Mouse (Mus musculus): ENCODE data around the gene Esyt1. TPM values are rescaled to one million over a fixed set of nuclear protein-coding genes. Genes with fewer than 3 reads are reported as not detected.
A peak's percentile ranks its signal among the peaks of the same experiment; 100 is the strongest.

Gene Esyt1
- total and polyA plus RNA-seq, 3 experiments, result 20.2 to 48.0 (median 38.2) TPM

DNA sequence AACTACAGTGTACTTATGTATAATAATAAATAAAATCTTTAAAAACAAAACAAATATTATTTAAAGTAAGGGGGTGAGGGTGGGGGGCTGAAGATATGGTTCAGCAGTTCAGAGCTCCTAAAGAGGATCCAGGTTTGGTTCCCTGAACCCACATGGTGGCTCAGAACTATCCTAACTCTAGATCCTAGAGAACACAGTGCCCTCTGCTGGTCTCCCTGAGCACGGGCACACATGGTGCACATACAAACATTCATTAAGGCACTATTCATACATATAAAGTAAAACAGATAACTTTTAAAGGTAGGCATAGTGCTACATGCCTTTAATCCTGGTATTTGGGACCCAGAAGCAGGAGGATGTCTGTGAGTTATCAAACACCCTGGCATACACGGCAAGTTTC lies 49.4 kb upstream of the Esyt1 start:
- TF ChIP-seq CTCF (conservative IDR thresholded peaks at IDR 0.05 in 1 of 2, IDR thresholded peaks at IDR 0.05 in 1 of 2; ENCODE audit: low read depth in 2 of 2, low read length in 2 of 2) (peak; percentile 28 to 59; a peak in 3 of 4 replicates), KAT2A (IDR thresholded peaks at IDR 0.05; ENCODE audit: insufficient replicate concordance, low read length) (no peak), UBTF (IDR thresholded peaks at IDR 0.05; ENCODE audit: low read depth, low read length) (no peak), ZMIZ1 (IDR thresholded peaks at IDR 0.05; ENCODE audit: low read depth, low read length) (no peak), MAX (IDR thresholded peaks at IDR 0.05; ENCODE audit: low read length) (no peak), BHLHE40 (IDR thresholded peaks at IDR 0.05; ENCODE audit: low read depth, low read length) (no peak), SMC3 (IDR thresholded peaks at IDR 0.05; ENCODE audit: low read depth, low read length) (peak; percentile 23; the same call in 1 of the 2 replicates), ZNF384 (IDR thresholded peaks at IDR 0.05; ENCODE audit: low read depth, low read length) (no peak)
- Histone ChIP-seq H3K4me2 (ENCODE audit: insufficient read depth, low read depth, poor library complexity, severe bottlenecking) (no peak overlapping the region), H3K9me3 (replicated peaks; ENCODE audit: low read length) (no peaks in the 10 kb centered on the region), H3K36me3 (replicated peaks in 1 of 2; ENCODE audit: control insufficient read depth in 1 of 2, insufficient read depth in 1 of 2, low read length in 1 of 2) (peaks cover 43 to 64% of the 10 kb centered on the region in 2 experiments), H3K4me1 (ENCODE audit: control insufficient read depth in 1 of 2, insufficient read depth in 2 of 2) (peaks cover 7 to 12% of the 10 kb centered on the region in 2 experiments), H3K79me2 (replicated peaks; ENCODE audit: control insufficient read depth, extremely low read depth, insufficient read depth, poor library complexity, severe bottlenecking) (no peaks in the 10 kb centered on the region), H3K9ac (ENCODE audit: insufficient read depth, low read depth) (no peak overlapping the region), H3K27me3 (replicated peaks) (no peaks in the 10 kb centered on the region), H3K4me3 (replicated peaks in 1 of 3; ENCODE audit: low read depth in 2 of 3, low read length in 2 of 3, poor library complexity in 1 of 3) (no peak overlapping the region), H3K27ac (ENCODE audit: insufficient read depth, low read depth) (no peak overlapping the region)
- dilution Hi-C loops (cut with MboI; ENCODE audit: extremely low pct_ligation_motif_present, extremely low pct_unique_long_range_greater_than_20kb, low sequenced_read_pairs) (no loop called here), in situ Hi-C loops (cut with MboI; ENCODE audit: low pct_ligation_motif_present, low pct_unique_long_range_greater_than_20kb, low sequenced_read_pairs) (no loop called here)
- no peak for DNase-seq (ENCODE audit: extremely low read depth)

DNA sequence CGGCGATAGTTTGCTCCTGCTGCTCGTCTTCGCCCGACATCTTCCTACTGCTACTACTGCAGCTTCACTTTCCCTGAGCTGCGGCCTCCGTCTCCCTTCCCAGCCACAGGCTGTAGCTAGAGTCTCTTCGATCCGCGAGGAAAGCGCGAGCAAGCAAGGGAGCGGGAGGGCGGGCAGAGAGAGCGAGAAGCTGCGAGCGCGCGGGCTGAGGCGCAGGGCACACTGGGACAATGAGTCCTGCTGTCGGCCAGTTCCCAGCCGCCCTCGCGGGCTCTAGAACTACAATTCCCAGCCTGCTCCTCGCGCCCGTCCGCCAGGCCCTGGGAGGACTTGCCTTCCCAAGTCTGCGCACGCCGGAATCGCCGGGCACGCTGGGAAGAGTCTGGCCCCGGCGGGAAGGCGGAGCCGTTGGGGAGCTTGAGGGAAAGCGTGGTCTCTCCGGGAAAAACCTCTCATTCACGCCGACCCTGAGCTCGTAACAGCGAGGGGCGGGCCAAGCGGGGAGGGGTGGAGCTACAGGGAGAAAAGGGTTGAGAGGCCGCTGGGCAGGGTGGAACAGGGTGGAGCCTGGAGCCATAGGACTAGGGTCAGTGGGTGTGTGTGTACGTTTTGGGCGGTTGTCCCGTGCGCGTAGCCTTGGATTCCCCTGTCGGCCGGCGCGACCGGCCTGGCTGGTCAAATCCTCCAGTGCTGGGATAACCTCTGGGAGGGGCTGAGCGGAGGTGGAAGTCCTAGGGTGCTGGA lies 40.3 kb upstream of the Esyt1 start, which contains the start of gene Pa2g4:
Pa2g4 (minus strand) TSS at position 200 of the 744 bp plus-strand sequence.
- Histone ChIP-seq H3K4me1 (ENCODE audit: control insufficient read depth in 1 of 2, insufficient read depth in 2 of 2) (peaks cover 4 to 27% of the 10 kb centered on the region in 2 experiments; a peak in 2 of 4 replicates), H3K9me3 (replicated peaks; ENCODE audit: low read length) (no peaks in the 10 kb centered on the region), H3K36me3 (replicated peaks in 1 of 2; ENCODE audit: control insufficient read depth in 1 of 2, insufficient read depth in 1 of 2, low read length in 1 of 2) (peaks cover 31 to 59% of the 10 kb centered on the region in 2 experiments), H3K79me2 (replicated peaks; ENCODE audit: control insufficient read depth, extremely low read depth, insufficient read depth, poor library complexity, severe bottlenecking) (peaks cover 38% of the 10 kb centered on the region), H3K27me3 (replicated peaks) (no peaks in the 10 kb centered on the region), H3K27ac (ENCODE audit: insufficient read depth, low read depth) (peak within 1 kb of the TSS; percentile 59), H3K9ac (ENCODE audit: insufficient read depth, low read depth) (peak within 1 kb of the TSS; percentile 90), H3K4me2 (ENCODE audit: insufficient read depth, low read depth, poor library complexity, severe bottlenecking) (peak within 1 kb of the TSS; percentile 81), H3K4me3 (replicated peaks in 1 of 3; ENCODE audit: low read depth in 2 of 3, low read length in 2 of 3, poor library complexity in 1 of 3) (peak within 1 kb of the TSS; percentile 85 to 98 (median 94))
- dilution Hi-C loops (cut with MboI; ENCODE audit: extremely low pct_ligation_motif_present, extremely low pct_unique_long_range_greater_than_20kb, low sequenced_read_pairs) (no loop called here), in situ Hi-C loops (cut with MboI; ENCODE audit: low pct_ligation_motif_present, low pct_unique_long_range_greater_than_20kb, low sequenced_read_pairs) (no loop called here)
- peak; percentile 98 for DNase-seq (ENCODE audit: extremely low read depth)
- TF ChIP-seq MAX (IDR thresholded peaks at IDR 0.05; ENCODE audit: low read length) (peak; percentile 91), TBP (conservative IDR thresholded peaks at IDR 0.05; ENCODE audit: low read depth, low read length) (0 out of 2 replicates have a peak, but pooled peaks have one; percentile 15), POLR2AphosphoS2 (IDR thresholded peaks at IDR 0.05; ENCODE audit: low read depth, low read length) (0 out of 2 replicates have a peak, but pooled peaks have one; percentile 57), ETS1 (conservative IDR thresholded peaks at IDR 0.05; ENCODE audit: low read depth, low read length) (peak; percentile 30), MXI1 (IDR thresholded peaks at IDR 0.05; ENCODE audit: low read depth, low read length) (peak; percentile 95), ELF1 (IDR thresholded peaks at IDR 0.05; ENCODE audit: low read depth, low read length) (peak; percentile 83), RAD21 (IDR thresholded peaks at IDR 0.05; ENCODE audit: low read depth, low read length) (no peak), USF1 (IDR thresholded peaks at IDR 0.05; ENCODE audit: low read depth, low read length) (no peak), JUND (conservative IDR thresholded peaks at IDR 0.05; ENCODE audit: low read depth, low read length) (no peak), KAT2A (IDR thresholded peaks at IDR 0.05; ENCODE audit: insufficient replicate concordance, low read length) (peak; percentile 98), E2F4 (IDR thresholded peaks at IDR 0.05; ENCODE audit: insufficient replicate concordance, low read depth, low read length) (peak; percentile 83; the same call in 1 of the 2 replicates), IRF4 (IDR thresholded peaks at IDR 0.05; ENCODE audit: low read depth, low read length) (peak; percentile 73), EP300 (IDR thresholded peaks at IDR 0.05; ENCODE audit: low read length) (no peak), JUN (IDR thresholded peaks at IDR 0.05; ENCODE audit: insufficient read depth, low read depth, low read length) (no peak), TCF12 (IDR thresholded peaks at IDR 0.05; ENCODE audit: low read depth, low read length) (peak; percentile 65; the same call in 1 of the 2 replicates), MAFK (IDR thresholded peaks at IDR 0.05; ENCODE audit: insufficient replicate concordance, low read length) (no peak), SIN3A (IDR thresholded peaks at IDR 0.05; ENCODE audit: low read length) (peak; percentile 97), SMC3 (IDR thresholded peaks at IDR 0.05; ENCODE audit: low read depth, low read length) (no peak), USF2 (conservative IDR thresholded peaks at IDR 0.05; ENCODE audit: low read depth, low read length) (no peak), UBTF (IDR thresholded peaks at IDR 0.05; ENCODE audit: low read depth, low read length) (peak; percentile 54; the same call in 1 of the 2 replicates), PAX5 (IDR thresholded peaks at IDR 0.05; ENCODE audit: low read length) (no peak), CHD2 (IDR thresholded peaks at IDR 0.05; ENCODE audit: low read length) (peak; percentile 84), ZC3H11A (IDR thresholded peaks at IDR 0.05; ENCODE audit: low read depth, low read length) (no peak), MYC (IDR thresholded peaks at IDR 0.05; ENCODE audit: low read depth, low read length) (peak; percentile 95), MEF2A (IDR thresholded peaks at IDR 0.05; ENCODE audit: borderline replicate concordance, low read depth, low read length) (peak; percentile 81), BHLHE40 (IDR thresholded peaks at IDR 0.05; ENCODE audit: low read depth, low read length) (peak; percentile 63), NRF1 (IDR thresholded peaks at IDR 0.05; ENCODE audit: low read depth, low read length) (peak; percentile 85)

Measured in CH12.LX (cell line).